Mouse (Mus musculus): ENCODE results near the gene Olfr311.
"Not testable (repeated sequence)": the region's sequence is repeated elsewhere in the genome, so short reads cannot be mapped to it uniquely, and the experiment has no call there.

Olfr311 gene

DNA sequence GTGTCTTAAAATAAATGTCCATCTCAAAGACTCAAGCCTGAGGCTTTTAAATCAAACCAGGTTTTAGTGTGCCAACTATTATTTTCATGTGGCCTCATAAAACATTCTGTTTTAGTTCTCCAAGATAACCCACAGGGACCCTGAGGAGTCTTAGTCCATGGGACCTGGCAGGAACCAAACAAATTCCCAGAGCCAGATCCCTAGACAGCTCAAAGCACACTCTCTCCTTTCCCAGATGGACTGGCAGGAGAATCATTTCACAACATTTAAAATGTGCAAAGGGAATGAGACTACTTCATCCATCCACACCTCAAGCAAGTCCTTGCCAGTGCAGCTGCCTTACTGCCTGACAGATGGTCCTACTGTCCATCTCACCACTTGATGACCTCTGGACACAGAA, at the start of gene Olfr311:
Olfr311 (plus strand) TSS at position 301 of the 400 bp plus-strand sequence.
- DNase-seq (ENCODE audit: low read depth, low spot score), result not testable (repeated sequence)

DNA sequence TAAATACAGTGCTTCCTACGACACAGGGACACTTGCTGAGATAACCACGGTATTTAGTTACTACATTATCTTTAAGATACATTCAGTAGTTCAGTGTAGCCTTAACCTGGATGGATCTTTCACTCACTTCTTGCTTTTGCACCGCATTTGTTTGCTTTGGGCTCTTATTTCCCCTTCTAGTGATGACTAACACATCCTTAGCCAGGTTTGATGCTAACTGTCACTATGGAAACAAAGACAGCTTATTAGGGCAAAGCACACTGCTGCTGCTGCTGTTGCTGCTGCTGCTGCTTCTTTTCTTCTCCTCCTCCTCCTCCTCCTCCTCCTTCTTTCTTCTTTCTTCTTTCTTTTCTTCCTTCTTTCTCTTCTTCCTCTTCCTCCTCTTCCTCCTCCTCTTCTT, 49.5 kb upstream of the Olfr311 start:
- DNase-seq (ENCODE audit: low read depth, low spot score), result no peak

DNA sequence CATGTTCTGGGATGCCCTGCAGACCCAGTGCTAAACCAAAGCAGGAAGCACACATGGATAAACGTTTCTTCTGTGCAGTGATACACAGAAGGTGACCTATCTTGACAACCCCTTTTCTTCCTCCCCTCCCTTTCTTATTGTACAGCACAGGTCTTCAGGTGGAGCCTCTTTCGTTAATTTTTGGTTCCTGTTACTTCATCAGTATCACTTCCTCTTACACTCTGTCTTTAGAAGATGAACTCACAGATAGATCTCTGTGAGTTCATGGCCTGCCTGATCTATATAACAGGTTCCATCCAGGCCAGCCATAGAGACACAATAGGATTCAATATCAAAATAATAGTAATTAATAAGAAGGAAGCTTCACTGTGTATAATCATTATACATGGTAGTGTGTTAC, 49.0 kb upstream of the Olfr311 start:
- DNase-seq (ENCODE audit: low read depth, low spot score), result no peak

DNA sequence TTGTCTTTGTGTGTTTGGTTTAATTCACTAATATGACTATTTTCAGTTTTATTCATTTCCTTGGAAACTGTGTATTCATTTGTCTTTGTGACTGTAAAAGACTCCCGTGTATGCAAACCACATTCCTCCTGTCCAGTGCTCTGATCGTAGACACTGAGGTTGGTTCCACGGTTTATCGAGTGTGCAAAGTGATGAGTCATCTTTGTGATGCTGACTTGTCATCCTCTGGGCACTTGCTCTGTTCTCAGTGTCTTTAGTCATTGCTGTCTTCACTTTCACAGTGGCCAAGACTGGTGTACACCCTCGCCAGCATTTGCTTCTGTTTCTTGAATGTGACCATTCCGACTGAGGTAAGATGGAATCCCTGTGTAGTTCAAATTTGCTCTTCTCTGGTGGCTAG, 48.4 kb upstream of the Olfr311 start:
- DNase-seq (ENCODE audit: low read depth, low spot score), result no peak

DNA sequence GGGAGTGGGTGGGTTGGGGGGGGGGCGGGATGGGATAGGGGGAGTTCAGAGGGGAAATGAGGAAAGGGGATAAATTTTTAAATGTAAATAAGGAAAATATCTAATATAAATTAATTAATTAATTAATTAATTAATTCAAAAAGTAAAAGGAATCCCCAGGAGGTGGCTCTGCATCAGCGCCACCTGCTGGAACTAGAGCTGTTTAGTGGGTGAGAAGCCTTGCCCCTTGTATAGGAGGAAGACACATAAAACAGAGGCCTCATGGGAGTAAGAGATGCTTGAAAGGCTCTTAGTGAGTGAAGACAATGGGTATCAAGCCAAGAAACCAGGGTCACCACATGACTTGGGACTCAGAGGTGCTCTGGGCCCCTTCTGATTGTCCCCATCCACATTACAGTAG, 43.2 kb upstream of the Olfr311 start:
- no peak for DNase-seq (ENCODE audit: low read depth, low spot score)

DNA sequence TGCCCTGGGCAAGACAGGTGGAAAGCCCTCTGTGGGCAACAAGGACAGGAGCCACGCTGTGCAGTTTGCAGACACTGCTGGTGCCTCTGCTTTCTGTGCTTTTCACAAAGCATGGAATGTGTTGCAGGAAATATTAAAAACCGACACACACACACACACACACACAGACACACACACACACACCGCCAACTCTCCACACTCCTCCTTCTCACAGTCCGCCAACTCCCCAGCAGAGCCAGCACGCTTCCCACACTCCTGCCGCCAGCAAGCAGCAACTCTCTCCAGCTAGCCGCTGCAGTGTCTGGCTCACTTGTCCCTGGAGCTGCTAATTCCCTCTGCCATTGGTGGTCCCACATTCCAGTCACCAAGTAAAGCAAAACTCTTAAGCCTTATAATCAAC, 42.2 kb upstream of the Olfr311 start:
- no peak for DNase-seq (ENCODE audit: low read depth, low spot score)

DNA sequence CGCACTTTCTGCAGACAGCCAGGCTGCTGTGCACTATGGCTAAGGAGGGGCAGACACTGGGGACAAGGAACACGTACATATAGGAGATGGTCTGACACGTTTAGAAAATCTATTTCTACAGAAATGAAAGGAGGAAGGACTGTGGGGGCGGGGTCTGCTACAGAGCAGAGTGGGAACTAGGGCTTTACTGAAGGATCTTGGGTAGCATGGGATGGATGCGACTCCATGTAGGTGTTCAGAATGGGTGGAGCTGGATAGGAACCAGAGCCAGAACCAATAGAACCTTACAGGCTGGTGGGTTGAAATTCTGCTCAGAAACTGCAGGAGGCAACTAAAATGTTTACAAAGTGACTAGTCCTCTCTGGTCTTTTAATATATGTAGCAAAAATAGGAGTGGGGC, 39.3 kb upstream of the Olfr311 start:
- no peak for DNase-seq (ENCODE audit: low read depth, low spot score)

DNA sequence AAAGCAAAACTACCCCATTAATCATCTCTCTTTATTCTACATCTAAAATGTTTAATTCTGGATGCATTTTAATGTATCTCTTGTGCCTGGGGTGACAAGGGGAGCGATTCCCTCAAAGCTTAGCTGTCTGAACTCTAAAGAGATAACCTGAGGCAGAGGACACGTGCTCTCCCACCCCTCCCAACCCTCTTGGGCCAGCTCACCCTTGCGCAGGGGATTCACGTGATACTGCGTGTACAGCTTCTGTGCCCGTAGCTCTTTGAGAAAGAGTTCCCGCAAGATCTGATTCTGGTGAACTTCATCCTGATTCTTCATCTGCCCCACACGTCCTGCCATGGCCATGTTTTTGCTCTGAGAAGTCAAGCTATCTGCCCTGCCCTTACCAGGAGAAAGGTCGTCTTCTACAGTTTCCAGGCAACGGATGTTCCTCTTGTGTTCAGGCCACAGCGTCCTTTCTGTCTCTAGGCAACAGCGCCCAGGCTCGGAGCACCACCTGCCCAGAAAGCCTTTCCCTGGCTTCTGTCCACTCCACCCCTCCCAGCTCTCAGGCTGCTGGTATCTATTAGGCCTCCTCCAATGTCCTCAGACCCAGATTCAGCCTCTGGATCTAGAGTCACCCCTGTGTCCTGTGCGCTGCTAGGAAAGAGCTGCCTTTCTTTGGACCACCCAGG, 37.4 kb upstream of the Olfr311 start, which contains the start of gene Fam183b:
Fam183b (minus strand) TSS at position 403 of the 671 bp plus-strand sequence.
- peak; percentile 24 for DNase-seq (ENCODE audit: low read depth, low spot score)

DNA sequence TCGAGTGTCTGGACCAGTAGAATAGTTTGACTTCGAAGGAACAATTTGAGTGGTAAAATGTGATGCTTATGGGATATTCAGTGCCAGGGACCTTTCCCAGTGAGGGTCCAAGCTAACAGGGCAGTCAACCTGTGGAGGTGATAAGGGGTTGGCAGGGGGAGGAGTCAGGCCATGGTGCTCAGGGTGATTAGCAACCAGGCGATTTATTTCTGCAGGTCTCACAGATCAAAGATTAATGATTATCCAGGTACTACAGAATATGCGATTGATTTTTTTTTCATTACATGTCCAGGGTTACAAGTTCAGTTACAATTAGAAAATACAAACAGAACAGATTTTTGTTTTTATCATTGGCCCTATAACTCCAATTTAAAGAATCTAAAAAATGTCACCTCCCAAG, 35.2 kb upstream of the Olfr311 start:
- no peak for DNase-seq (ENCODE audit: low read depth, low spot score)

DNA sequence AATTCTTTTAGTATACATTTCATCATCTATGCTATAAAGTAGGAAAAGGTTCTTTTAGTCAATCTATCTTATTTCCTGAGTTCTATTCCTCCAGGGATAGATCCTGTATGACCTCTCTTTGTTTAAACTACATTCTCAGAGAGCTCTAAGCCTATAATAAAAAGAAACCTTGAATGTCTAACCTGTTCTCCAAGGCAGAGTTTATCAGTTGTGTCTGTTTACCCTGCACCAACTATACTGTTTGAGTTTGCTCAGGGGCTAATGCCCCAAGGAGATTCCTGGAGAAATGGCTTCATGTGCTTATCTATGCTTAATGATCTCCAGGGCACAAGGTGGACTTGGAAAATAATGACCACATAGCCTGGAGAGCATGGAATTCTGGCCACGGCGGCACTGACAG, 34.7 kb upstream of the Olfr311 start:
- no peak for DNase-seq (ENCODE audit: low read depth, low spot score)

DNA sequence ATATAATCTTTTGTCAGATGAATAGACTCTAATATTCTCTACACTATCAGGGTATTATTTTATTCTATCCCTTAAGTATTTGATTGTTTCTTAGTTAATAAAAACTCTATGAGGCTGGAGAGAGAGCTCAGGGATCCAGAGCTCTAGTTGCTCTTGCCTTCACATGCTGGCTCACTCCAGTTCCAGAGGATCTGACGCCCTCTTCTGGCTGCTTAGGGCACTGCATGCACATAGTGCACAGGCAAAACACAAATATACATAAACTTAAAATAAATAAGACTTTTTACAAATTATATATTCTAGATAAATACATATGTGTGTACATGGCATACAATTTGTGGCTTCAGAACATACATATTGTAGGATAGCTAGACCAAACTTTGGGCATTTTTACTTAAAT, 27.1 kb upstream of the Olfr311 start:
- DNase-seq (ENCODE audit: low read depth, low spot score), result peak; percentile 16

DNA sequence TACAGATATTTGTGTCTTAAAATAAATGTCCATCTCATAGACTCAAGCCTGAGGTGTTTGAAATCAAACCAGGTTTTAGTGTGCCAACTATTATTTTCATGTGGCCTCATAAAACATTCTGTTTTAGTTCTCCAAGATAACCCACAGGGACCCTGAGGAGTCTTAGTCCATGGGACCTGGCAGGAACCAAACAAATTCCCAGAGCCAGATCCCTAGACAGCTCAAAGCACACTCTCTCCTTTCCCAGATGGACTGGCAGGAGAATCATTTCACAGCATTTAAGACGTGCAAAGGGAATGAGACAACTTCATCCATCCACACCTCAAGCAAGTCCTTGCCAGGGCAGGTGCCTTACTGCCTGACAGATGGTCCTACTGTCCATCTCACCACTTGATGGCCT, 24.4 kb upstream of the Olfr311 start, which contains the start of gene Olfr313:
Olfr313 (plus strand) TSS at position 301 of the 400 bp plus-strand sequence.
- not testable (repeated sequence) for DNase-seq (ENCODE audit: low read depth, low spot score)

DNA sequence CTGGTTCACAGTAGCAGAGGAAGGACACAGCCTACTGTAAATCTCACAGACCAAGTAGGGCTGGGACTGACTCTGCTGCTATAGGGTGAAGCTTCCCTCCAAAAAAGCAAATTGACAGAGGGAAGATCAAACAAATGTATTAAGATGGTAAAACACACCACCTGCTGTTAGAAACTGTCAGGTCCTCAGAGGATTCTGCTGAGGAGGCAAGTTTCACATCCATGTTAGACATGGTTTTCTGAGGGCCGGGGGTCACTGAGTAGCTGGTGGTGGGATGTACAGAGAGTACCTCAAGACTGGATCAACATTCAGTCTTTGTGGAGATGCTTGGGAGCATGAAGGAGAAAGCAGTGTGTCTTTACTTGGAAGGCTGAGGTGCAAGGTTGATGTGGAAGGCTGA, 23.4 kb upstream of the Olfr311 start:
- no peak for DNase-seq (ENCODE audit: low read depth, low spot score)

DNA sequence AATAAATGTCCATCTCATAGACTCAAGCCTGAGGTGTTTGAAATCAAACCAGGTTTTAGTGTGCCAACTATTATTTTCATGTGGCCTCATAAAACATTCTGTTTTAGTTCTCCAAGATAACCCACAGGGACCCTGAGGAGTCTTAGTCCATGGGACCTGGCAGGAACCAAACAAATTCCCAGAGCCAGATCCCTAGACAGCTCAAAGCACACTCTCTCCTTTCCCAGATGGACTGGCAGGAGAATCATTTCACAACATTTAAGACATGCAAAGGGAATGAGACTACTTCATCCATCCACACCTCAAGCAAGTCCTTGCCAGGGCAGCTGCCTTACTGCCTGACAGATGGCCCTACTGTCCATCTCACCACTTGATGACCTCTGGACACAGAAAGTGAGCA, 10.1 kb upstream of the Olfr311 start, which contains the start of gene Olfr312:
Olfr312 (plus strand) TSS at position 301 of the 400 bp plus-strand sequence.
- DNase-seq (ENCODE audit: low read depth, low spot score), result not testable (repeated sequence)

DNA sequence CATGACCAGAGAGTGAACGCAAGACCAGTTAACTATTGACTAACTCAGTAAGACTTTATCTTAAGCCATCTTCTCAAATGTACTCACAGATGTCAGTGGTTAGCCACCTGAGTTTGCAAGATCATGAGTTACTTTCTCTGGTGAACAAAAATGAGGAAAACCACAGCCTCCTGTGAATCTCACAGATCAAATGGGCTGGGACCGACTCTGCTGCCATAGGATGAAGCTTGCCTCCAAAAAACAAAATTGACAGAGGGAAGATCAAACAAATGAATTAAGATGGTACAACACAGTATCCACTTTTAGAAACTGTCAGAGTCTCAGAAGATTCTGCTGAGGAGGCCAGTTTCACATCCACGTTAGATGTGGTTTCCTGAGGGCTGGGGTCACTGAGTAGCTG, 9.3 kb upstream of the Olfr311 start:
- DNase-seq (ENCODE audit: low read depth, low spot score), result no peak

DNA sequence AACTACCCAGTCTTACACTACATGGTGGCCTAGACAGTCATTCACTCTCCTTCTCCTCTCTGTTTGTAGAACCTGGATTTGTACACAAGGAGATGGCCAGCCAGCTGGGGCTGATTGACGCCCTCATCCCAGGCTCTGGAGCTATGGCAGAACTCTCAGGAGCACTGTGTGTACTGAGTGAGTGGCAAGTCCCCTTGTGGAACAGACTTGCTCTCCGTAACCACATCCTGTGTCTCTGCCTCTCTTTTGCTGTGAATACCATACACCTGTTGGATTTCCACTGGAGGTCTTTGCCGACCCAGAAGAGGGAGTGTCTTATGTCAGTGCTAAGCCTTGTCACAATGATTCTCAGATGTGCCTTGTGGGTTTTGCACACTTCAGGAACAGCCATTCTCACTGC, 6.5 kb upstream of the Olfr311 start:
- not testable (repeated sequence) for DNase-seq (ENCODE audit: low read depth, low spot score)

DNA sequence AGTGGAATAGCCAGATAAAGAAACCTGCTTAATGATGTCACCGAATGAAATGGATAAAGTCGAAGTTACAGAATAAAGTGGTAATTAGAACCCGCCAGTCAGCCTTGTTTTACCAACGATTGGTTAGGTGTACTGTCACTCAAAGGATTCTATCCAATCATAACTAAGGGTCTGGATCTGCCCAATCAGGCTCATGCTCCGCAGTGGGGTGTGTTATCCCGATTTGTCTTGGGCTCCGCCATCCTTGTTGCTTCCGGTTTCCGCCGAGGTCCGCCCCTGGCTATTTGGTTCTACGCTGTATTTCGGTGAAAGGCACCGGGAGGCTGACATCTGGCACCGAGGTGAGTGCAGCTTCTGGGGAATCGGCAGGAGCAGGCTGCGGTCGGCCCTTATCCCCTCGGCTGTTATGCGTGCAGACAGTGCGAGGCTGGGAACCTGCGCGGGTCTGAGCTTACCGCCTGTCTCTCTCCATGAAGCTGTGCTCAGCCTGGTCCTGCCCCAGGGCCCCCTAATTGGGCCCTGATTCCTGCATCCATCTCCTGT, 7.9 kb downstream of the Olfr311 start, which contains the start of gene Gm12258:
Gm12258 (plus strand) TSS at position 240 of the 543 bp plus-strand sequence.
- peak; percentile 95 for DNase-seq (ENCODE audit: low read depth, low spot score)

DNA sequence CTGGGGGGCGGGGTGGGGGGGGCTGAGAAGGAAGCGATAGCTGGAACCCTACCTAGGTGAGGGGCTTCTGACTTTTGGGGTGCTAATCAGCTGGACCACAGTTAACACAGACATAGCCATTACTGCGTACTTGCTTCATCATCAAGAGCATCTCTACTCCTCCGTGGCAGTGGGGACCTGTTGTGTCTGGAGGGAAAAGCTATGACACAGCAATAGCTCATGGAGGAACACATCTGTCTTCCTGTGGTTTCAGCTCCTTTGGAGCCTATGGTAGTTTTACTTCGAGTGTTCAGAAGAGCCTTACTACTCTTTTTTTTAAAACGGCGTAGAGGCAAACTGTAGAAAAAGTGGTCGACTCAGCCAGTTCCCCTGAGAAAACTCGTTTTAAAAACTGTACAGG, 8.6 kb downstream of the Olfr311 start:
- DNase-seq (ENCODE audit: low read depth, low spot score), result no peak

DNA sequence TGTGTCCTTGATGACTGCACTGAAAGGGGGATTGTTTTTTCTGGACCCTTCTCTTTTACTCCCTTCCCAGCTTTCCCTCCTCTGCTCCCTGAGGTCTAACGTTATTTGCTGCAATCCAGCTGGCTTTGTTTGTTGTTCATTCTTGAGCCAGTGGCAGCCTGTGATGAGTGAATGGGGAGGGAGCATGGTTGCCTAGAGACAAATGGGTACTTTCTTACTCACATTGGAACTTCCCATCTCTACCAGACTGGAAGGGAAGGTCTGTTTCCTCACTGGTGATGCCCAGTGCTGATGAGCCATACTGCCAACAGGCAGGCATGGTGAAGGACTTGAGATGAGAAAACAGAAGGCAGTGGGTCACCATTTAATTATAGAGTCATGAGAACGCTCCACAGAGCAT, 10.7 kb downstream of the Olfr311 start:
- no peak for DNase-seq (ENCODE audit: low read depth, low spot score)

DNA sequence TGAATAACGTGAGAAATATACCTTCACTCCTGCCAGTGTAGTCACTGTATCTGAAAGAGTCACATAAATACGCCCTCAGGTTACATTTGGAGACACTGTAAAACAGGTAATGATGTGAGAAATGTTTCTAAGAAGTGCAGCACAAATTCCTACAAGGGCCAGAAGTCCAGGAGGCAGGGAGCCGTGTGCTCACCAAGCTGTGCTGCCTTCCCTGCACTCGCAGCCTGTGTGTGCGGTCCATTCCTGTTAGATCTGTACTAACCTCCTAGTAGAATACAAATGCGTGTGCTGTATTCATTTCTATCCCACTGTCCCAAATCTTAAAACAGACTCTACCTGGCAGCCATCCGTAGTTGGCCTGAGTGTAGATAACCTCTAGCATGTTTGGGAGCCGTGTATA, 21.7 kb downstream of the Olfr311 start:
- no peak for DNase-seq (ENCODE audit: low read depth, low spot score)

DNA sequence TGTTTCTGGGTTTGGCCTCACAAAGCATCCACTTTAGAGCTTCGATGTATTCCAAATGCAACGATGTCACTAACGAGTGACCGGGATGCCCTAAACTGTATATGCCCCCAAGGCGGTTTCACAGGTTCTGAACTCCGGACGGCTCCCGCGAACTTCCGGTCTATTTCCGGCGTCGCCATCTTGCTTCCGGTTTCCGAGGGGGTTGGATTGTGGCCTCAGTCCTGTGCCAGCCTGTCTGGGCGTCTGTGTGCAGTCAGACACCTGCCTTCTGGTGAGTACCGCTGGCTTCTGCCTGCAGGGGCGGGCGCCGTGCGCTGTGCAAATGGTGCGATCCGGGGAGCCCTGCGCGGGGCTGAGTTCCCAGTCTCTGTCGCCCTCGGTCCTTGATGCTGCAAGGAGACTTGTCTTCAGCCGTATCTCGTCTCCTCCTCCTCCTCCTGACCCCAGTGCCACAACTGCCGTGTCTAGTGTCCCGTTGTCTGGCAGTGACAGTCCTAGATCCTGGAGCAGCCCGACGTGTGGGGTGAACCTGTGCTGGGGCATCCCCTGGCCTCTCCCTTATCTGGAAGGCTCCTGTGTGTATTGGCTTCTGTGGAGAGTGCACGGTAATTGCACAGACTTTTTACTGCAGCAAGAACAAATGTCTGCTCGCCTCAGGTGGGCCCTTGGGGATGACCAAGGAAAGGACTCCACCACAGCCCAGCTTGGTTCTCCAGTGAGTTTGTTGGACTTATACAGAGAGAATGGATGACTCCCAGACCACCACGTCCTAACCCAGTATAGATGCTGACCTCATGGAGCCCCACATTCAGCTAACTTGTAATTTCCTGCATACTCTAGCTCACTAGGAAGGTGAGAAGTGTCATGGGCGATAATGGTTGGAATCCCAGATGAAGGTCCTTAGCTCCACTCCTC, 28.2 kb downstream of the Olfr311 start, which contains the start of gene 2810021J22Rik:
2810021J22Rik (plus strand) TSS at position 178 of the 915 bp plus-strand sequence.
- peak; percentile 80 for DNase-seq (ENCODE audit: low read depth, low spot score)

DNA sequence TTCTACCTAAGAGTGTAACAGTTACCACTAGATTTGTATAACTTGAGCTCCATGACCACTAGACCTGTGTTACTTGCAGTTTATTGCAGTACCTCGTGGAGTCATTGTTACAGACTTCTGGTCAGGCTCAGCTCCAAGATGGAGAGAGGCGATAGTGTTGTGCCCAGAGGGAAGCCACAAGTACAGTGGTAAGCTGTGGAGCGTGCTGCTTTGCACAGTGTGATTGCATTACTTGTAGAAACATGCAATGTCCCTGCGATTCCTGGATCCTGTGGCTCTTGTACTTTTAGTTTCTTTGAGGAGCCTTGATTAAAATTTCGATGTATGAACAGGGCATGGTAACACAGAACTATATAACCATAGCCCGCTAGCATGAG, 28.9 kb downstream of the Olfr311 start:
- no peak for DNase-seq (ENCODE audit: low read depth, low spot score)

All from WW6 (cell line).